ENCODE assay signal across 24 mouse cellular contexts in genomic region chr10:46742131-46742530, GRCm38 (mm10).
"Had no signal": no experiment of that assay in that cellular context is flagged by ENCODE, and none has a peak within 500 bp of the region (broad histone marks: within the 10 kb centered on the region; RNA-seq: fewer than 3 reads in every experiment).

No protein-coding gene starts in this region.

- H3K9ac ChIP-seq: embryonic facial prominence, embryonic 12.5 days; embryonic facial prominence, embryonic 13.5 days; embryonic facial prominence, embryonic 15.5 days; forebrain, embryonic 12.5 days; forebrain, embryonic 13.5 days; forebrain, embryonic 15.5 days; forebrain, postnatal 0 days had no signal

- H3K27me3 ChIP-seq: embryonic facial prominence, embryonic 12.5 days; embryonic facial prominence, embryonic 13.5 days; embryonic facial prominence, embryonic 15.5 days; forebrain, embryonic 12.5 days; forebrain, embryonic 13.5 days; forebrain, embryonic 15.5 days had no signal

- H3K27ac ChIP-seq: embryonic facial prominence, embryonic 10.5 days; embryonic facial prominence, embryonic 12.5 days; embryonic facial prominence, embryonic 13.5 days; embryonic facial prominence, embryonic 15.5 days; forebrain, embryonic 10.5 days; forebrain, embryonic 12.5 days; forebrain, embryonic 13.5 days; forebrain, embryonic 15.5 days; gastrocnemius, adult 2 months; heart, adult 2 months had no signal

- H3K4me1 ChIP-seq: embryonic facial prominence, embryonic 10.5 days; embryonic facial prominence, embryonic 12.5 days; embryonic facial prominence, embryonic 13.5 days; embryonic facial prominence, embryonic 15.5 days; forebrain, embryonic 10.5 days; forebrain, embryonic 12.5 days; forebrain, embryonic 13.5 days; forebrain, embryonic 15.5 days had no signal

- DNase-seq: cerebellum, adult 9-11 months; cerebellum, postnatal 10 days; cerebellum, postnatal 14 days; cerebellum, postnatal 25 days; cerebellum, postnatal 36 days; embryo, embryonic 11 days; forebrain, postnatal 0 days; gastrocnemius, adult 2 months; gastrocnemius, postnatal 10 days; gastrocnemius, postnatal 14 days; gastrocnemius, postnatal 25 days; gastrocnemius, postnatal 36 days; heart, adult 11 months; heart, adult 18-20 months; heart, adult 2 months had no signal

- H3K4me3 ChIP-seq: embryonic facial prominence, embryonic 10.5 days; embryonic facial prominence, embryonic 12.5 days; embryonic facial prominence, embryonic 13.5 days; embryonic facial prominence, embryonic 15.5 days; erythroblast, embryonic 14.5 days; forebrain, embryonic 10.5 days; forebrain, embryonic 12.5 days; forebrain, embryonic 13.5 days; forebrain, embryonic 15.5 days; gastrocnemius, adult 2 months; heart, adult 2 months had no signal

- H3K9me3 ChIP-seq: embryonic facial prominence, embryonic 10.5 days; embryonic facial prominence, embryonic 12.5 days; embryonic facial prominence, embryonic 13.5 days; embryonic facial prominence, embryonic 15.5 days; forebrain, embryonic 10.5 days; forebrain, embryonic 12.5 days; forebrain, embryonic 13.5 days; forebrain, embryonic 15.5 days had no signal

- H3K36me3 ChIP-seq: embryonic facial prominence, embryonic 10.5 days; embryonic facial prominence, embryonic 12.5 days; embryonic facial prominence, embryonic 13.5 days; embryonic facial prominence, embryonic 15.5 days; forebrain, embryonic 10.5 days; forebrain, embryonic 12.5 days; forebrain, embryonic 15.5 days had no signal
